Mouse (Mus musculus): ENCODE measurements around the gene Mrc1.

Mrc1 gene

DNA sequence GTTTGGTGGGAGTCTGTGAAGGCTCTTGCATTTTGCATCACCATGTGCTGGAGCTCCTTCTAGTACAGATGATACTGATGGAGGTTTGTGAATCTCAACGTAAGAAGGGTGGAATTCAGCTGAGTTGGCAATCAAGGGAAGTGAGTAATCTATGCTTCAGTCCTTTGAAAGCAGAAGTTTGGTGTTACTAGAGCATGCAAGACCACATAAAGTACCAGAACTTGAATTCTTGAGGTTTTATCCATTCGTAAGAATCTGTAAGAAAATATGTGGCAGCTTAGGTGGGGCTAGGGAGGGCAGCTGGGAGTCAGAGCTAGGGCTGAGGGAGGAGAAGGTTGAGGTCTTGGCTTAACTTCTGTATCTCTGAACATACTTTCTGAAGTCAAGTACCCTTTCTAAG is 15.5 kb downstream of the Mrc1 start:
- DNase-seq (ENCODE audit: low read depth): no peak

DNA sequence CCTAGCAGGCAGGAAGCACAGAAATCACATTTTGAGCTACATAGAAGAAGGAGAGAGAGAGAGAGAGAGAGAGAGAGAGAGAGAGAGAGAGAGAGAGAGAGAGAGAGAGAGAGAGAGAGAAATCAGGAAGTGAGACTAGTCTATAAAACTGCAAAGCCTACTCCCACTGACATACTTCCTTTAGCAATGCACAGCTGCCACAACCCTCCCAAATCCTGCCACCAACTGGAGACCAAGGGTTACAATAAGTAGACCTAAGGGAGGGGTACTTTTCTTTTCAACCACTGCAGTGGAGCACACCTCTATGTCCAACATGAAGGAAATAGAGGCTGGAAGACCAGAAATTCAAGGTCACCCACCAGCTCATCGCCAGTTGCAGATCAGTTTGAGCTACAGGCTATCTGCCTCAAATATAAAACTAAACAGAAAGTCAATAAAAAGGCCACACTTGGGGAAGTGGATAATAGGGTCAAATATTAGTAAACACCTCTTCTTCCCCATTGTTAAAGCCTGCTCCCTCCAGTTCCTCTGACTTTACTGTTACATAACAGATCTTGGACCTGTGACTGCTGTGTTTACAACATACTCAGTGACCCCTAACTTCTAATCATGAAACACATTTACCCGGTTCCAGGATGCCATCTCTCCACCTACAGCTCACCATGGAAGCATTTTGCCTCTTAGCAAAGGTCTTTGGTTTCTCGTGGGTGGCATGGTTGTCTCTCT is 20.8 kb downstream of the Mrc1 start:
- no peak for DNase-seq (ENCODE audit: low read depth)

- DNase-seq (ENCODE audit: low read depth): no peak
Observed at GRCm38 (mm10) chr2:14251938-14252337, 22.7 kb downstream of the Mrc1 start.

DNA sequence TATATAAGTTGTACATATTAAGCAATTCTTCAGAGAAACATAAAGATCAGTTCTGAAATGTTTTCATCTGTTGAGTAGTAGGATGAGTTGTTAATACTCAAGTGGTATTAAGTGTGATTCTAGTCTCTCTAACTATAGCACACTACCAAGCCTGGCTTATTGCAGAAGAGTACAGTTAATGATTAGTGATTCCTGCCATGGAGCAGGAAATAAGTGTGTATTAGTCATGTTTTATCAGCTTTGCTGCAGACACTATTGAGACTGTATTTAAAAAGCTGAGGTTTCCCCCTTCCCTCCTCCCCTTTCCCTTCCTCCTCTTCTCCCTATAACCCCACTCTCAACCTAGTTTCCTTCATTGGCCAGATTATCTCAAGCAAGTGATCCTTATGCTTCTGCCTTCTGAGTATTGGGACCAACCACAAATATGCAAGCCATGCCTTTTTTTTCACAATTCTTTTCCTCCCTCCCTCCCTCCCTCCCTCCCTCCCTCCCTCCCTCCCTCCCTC is 29.2 kb downstream of the Mrc1 start:
- DNase-seq (ENCODE audit: low read depth): no peak

GRCm38 (mm10) chr2:14262090-14262489 is 32.9 kb downstream of the Mrc1 start:
- DNase-seq (ENCODE audit: low read depth): no peak

- DNase-seq (ENCODE audit: low read depth): no peak
Observed at GRCm38 (mm10) chr2:14269160-14269559, 40.0 kb downstream of the Mrc1 start.

GRCm38 (mm10) chr2:14272088-14272487 is 42.9 kb downstream of the Mrc1 start:
- no peak for DNase-seq (ENCODE audit: low read depth)

DNA sequence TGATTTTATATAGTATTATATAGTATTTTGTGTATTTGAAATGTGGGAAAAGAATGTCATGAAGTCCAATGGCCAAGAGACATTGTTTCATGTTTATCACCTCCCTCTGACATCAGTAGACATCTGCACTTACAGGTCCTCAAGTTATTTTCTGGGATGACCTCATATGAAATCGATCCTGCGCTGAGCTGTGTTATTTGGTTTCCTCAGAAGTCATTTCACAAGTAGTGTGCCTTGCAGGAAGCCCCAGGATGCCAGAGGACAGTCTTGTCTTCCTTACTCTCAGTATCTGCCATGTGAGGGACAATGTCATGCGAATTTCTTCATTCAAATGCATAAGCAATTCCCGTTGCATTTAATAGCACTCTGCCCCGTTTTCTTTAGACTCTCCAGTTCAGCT is 46.6 kb downstream of the Mrc1 start:
- no peak for DNase-seq (ENCODE audit: low read depth)

DNA sequence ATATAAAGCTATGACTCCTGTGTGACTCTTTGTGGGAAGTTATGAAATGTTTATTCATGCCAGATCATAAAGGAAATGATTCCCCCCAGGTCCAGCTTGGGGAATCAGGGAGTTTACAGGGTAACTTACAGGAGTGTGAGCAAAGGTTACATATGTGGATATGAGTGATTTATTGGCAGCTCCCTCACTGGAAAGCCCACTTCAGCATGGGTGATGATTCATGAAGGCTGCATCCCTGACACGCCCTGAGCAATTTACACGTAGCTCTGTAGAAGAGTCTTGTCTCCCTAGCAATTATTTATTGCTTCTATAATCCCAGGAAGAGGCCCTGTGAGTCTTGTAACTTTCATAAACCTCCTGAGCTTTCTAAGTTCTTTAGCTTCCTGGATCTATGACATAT is 50.1 kb downstream of the Mrc1 start:
- DNase-seq (ENCODE audit: low read depth): no peak

DNA sequence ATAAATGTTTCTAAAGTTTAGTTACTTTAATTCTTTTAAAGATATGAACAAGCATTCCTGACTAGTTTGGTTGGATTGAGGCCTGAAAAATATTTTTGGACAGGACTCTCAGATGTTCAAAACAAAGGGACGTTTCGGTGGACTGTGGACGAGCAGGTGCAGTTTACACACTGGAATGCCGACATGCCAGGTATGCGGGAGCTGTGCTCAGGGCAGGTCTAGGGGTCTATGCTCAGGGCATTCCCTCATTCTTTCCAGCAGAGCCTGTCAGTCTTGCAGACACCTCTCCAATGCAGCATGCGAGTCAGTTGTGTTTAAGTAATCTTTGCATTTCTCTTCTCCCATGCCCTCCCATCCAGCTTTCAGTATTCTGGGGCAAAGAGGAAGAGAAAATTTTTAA is 50.6 kb downstream of the Mrc1 start:
- no peak for DNase-seq (ENCODE audit: low read depth)

DNA sequence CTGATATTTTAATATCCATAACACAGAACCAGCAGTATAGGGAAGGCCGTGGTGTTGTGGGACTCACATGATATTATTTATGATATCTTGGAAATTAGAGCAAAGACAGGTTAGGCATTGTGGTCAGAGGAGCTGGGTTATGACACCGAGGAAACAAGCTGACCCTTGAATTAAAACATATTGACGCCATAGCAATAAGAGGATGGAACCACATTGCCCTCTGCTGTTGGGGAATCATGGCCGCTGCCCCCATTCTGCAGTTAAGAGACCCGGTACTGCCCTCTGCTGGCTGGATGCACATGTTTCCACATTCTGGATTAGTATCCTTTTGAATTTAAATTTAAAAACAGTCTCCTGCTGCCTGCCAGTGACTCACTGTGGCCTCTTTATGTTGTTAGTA is 66.1 kb downstream of the Mrc1 start:
- peak; percentile 59 for DNase-seq (ENCODE audit: low read depth)

- peak; percentile 59 for DNase-seq (ENCODE audit: low read depth)
Observed at GRCm38 (mm10) chr2:14312505-14313380, 83.6 kb downstream of the Mrc1 start.

DNA sequence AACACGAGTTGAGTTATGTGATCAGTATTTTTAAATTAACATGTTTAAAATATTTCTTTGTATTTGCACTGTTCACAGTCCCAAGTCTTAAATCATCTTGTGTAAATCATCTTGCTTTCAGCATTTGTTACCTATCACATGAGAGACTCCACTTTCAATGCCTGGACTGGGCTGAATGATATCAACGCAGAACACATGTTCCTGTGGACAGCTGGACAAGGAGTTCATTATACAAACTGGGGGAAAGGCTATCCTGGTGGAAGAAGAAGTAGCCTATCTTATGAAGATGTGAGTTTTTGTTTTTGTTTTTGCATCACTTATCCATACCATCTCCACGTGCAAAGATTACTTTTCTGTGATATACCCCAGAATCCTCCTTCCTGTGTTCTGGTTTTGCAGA is 85.9 kb downstream of the Mrc1 start:
- DNase-seq (ENCODE audit: low read depth): no peak

GRCm38 (mm10) chr2:14341652-14342308 is 112.6 kb downstream of the Mrc1 start:
- DNase-seq (ENCODE audit: low read depth): peak; percentile 74

DNA sequence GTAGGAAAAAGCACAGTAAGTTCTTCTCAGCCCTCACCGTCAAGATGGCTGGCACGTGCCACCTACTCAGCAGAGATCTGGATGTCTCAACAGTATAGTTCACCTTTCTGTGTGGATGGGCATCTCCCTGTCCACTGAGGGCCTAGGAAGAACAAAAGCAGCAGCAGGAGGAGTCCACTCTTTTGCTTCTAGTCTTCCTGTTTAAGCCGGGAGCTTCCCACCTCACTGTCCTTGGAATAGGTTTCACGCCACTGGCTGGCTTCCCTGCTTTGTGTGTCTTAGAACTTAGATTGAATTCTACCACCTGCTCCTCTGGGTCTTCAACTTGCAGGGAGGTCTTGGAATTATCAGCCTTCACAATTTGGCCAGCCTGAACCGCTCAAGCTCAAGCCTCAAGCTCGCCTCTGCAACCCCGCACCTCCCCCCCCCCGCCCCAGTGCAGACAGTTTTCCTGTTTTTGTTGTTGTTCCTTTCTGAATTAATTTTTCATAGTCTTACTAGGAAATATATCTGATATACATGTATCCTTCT is 113.2 kb downstream of the Mrc1 start:
- no peak for DNase-seq (ENCODE audit: low read depth)

All from fibroblast of lung, adult 2 months (primary cell).